Mouse (Mus musculus): ENCODE measurements around the gene Hspa12a.

The Hspa12a gene

DNA sequence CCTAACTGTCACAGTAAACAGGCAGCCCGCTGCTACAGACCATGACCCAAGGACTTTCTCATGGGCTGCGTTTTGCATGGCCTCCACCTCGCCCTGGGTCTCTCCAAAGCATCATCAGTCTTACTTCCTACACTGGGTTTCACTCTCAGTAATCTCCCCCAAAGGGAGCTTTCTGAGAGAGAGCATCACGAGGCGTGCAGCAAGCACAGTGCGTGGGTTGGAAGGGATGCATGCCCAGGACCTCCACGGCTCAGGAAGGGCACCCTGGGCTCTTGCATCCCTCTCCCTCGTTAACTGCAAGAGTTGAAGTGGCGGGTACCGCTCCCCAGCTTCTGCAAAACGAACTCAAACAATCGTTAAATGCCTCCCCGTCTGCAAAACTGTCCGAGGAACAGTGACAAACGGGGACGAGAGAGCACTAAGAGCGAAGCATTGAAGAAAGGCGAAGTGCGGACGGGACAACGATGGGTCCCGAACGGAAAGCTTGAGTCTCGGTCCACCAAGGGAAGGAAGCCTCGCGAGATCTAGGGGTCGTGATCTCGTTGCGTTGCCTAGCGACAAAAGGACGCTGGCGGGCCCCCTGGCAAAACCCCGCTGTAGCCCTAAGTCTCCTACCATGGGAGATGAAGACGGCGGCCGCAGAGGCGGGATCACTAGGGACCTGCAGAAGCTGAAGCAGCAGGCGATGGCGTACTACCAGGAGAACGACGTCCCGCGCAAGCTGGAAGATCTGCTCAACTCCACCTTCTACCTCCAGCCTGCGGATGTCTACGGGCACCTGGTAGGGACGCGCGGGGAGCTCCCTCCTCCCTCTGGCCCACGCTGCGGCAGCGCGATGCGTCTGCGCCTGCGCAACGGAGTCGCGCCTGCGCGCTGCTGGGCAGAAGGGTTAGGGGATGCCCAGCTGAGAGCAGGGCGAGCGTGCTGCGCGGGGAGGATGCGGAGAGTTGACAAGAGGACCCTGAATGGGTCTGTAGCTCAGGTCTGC is at the start of gene Hspa12a, which contains the start of gene Eno4:
TSS of gene Hspa12a (minus strand) at position 814 of the 988 bp plus-strand sequence.
TSS of gene Eno4 (plus strand) at position 585 of the 988 bp plus-strand sequence.
- peak; percentile 85 for DNase-seq (ENCODE audit: low read depth, low spot score)

DNA sequence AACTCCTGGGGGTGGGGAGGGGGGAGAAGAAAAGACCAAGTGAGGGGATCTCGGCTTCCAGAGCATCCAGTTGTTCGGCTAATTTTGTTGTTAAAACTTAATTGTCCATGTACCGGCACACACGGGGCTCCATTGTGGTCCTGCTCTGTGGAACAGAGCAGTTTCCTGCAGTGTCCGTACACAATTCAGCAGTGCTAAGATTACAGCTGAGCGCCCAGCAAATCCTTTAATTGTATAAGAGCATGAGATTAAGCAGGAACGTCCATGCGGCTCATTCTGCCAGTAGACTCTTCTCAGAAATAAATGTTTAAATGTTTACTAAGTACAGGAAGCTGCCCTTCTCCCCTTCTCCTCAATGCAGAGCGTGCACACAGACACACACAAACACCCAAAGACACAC is 38.1 kb upstream of the Hspa12a start:
- peak; percentile 46 for DNase-seq (ENCODE audit: low read depth, low spot score)

DNA sequence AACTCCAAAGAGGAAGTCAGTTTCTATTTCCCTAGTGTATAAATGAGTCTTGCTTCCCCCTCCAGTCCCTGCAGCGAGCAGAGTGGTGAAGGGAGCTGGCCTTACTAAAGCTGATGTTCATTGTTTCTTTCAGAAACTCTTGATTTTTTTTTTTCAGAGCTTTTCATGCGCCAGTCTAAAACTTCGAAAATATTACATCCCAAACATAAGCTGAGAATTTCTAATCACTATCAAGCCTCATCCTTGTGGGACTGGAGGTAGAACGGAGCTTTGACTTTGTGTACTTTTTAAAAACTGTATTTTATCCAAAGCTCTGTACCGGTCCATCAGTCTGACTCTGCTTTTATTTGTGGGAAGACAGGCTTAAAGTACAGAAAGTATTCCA is 36.6 kb upstream of the Hspa12a start:
- DNase-seq (ENCODE audit: low read depth, low spot score): no peak

DNA sequence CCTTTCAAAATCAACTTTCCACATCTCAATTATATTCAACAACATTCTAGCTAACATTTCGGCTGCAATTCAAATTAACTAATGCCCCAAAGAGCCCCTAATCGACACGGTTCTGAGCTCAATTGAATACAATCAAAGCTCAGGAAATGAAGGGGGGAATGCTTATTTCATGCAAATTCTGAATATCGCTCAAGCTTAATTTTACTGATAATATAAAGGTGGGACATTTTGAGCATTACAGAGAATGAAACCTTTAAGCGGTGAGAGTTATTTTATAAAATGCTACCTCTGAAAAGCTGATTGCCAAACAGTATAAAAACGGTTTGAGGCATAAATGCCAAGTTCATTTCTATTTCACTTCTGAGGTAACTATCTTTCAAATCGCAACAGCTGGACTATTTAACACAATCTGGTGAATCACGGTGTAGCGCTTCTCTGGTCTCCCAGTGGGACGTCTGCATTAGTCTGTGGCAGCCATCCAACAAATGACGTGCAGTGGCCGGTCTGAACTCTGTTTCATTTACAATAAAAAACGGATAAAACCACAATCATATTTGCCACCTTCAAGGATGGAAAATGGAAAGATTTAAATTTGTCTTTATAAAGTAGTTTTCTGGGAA is 36.1 kb upstream of the Hspa12a start:
- DNase-seq (ENCODE audit: low read depth, low spot score): no peak

DNA sequence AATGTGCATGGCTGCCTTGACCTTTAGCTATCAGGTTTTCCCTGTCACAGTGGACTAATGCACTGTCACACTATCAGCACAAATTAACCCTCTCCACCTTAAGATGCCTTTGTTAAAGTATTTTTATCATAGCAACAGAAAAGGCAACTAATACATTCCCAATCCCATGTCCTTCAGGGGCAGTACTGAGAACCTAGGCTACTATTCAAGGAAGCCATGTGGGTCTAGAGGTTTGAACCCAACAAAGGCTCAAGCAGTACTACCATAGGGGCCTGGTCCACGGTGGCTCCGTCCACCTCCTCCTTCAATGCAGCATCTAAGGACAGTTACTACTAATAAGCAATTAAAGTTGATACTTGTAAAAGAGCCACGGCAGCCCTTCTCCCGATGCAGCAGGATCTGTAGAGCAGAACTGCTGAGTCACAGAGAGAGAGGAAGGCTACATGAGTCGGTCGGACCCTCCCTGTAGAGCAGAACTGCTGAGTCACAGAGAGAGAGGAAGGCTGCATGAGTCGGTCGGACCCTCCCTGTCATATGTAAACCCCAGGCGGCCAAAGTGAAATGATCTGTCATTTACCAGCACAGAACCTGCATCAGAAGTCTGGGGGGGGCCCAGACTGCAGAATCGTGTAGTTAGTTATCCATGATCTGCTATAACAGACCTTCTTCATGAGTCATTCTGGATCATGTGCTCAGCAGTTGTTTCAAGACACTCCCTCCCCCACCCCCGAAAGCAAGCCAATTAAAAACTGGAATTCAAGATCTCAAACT is 35.1 kb upstream of the Hspa12a start:
- no peak for DNase-seq (ENCODE audit: low read depth, low spot score)

DNA sequence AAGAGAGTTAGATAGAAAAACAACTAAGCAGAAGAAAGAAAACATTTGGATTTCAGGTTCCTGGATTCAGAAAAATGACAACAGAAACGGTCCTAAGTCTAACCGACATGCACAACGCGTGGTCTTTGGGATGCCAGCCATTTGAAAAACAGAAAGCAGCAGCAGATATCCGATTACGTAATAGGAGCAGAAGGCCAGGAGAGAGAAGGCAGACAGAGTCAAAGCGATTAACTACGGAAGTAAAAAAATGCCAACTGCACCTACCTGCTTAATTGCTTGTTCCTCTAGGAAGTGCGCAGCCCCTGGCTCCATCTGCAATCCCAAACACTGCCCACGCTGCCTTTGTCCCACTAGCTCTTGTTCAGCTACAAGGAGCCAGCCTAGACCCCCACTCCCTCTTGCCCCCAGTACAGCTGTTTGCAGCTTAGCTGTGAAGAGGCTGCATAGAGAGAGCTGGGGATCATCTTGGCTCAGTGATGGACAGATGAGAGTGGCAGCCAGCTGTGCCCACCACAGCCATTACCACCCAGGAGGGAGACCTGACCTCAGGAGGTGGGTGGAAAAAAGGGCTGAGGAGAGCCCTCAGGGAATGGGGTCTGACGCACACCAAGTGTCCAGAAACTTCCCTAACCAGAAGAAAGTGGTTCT is 31.9 kb upstream of the Hspa12a start:
- no peak for DNase-seq (ENCODE audit: low read depth, low spot score)

DNA sequence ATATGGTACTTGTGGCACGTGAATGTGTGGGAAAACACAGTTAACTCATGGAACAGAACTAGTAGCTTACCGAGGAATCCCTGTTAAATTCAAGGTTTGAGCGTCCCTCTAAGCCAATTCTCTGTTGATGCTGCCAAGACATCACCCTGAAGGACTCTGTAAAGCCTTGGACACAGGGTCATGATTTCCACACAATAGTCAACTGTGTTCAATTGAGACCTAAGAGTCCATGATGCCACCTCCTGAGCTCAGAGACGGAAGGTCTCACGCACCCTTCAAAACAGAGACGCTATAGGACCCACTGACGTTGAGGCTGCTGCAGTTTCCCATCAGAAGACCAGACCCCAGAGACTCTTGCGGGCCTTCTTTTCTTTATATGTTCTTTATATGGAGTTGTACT is 30.7 kb upstream of the Hspa12a start:
- no peak for DNase-seq (ENCODE audit: low read depth, low spot score)

DNA sequence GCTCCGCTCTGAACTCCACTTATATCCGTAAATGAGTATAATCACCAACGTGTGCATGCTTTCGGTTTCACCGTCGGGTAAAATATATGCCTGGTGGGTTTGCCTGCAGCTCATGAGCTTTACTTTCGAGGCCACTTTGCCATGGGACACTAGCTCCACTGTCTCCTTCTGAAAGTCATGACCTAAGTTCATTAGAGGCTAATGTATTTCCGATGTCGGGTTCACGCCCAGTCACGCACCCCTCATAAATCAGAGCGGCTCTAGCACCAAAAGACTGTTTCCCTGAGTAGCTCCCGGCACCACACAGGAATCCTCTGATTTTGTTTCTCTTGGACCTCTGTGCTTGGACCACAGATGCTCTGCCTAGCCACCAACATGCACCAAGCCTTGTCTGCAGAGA is 27.4 kb upstream of the Hspa12a start:
- no peak for DNase-seq (ENCODE audit: low read depth, low spot score)

DNA sequence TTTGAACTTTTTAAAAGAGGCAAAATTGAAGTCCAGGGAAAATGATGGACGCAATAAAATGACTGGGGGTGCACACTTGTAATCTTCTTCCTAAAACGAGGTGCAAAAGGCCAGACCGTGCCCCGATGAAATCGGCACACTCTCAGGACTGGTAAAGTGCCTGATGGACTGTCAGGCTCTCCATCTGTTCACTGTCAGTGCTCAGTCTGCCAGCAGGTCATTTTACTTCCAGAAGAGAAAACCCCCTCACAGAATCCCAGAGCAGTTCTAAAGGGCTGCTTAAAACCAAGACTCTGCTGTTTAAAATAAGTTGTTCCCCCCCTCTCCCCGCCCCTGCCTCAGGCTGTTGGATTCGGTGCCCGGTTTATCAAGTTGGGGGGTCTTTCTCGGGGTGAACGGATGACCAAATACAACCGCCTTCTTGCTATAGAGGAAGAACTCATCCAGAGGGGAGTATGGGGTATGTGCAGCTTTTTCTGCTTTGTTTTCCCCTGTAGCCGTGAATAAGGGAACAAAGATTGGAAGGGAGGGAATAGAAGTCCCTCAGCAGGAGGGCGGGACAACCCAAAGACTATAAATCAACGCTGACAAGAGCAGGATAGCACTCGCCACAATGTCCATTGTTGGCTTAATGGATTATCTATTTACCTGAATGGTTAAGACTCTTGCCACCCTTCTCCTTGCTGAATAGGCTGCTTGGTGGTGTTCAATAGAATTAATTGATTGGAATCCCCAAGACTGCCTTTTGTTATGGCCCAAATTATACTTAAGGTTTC is 25.5 kb upstream of the Hspa12a start:
- no peak for DNase-seq (ENCODE audit: low read depth, low spot score)

DNA sequence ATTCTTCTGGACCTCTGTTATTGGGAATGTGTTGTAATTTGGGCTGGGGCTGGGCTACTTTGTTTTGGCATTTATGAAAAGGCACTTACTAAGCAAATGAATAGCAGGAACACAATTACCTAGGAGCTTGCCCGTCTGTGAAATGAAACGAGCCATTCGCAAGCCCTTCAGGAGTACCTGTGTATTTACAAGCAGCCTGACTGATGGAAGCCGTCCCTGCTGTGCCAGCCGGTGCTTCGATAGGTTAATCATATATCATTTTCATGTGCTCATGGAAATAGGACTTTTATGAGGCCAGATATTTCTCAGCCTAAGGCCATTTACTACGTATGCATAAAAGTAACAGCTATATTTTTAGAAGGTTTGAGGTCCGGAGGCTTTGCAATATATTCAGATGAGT is 19.6 kb upstream of the Hspa12a start:
- no peak for DNase-seq (ENCODE audit: low read depth, low spot score)

DNA sequence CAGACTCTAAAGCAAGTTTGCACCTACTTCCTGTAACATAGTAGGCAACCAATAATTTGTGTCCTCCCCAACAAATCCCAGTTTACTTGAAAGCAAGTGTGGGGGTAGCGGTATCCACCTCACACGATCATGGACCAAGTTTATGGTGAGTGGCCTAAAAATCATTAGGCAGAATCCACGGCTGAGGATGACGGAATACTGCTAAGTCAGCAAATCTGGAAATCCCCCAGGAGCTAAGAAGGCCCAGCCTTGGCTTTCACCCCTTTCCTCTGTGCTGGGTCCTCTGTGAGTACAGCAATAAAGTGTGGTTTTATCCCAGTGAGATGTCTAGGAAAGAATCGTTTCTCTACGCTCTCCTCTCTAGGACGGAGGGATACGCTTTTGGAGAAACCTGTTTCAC is 11.3 kb upstream of the Hspa12a start:
- DNase-seq (ENCODE audit: low read depth, low spot score): no peak

DNA sequence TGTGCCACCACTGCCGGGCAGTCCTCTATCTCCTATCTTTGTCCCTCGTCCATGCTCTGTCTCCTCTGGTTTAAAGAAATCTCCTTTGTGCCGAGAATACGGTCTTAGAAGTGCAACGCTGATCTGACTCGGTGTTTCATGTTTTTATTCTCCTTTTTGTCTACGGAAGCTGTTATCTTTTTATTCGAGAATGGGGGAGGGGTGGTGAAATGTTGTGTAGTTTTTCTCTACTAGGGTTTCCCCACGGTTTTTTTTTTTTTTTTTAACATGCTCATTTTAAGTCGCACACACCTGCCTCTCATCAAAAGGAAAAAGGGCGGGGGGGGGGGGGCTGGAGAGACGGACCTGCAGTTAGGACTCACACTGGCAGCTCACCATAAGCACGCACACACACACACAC is 8.8 kb upstream of the Hspa12a start:
- no peak for DNase-seq (ENCODE audit: low read depth, low spot score)

DNA sequence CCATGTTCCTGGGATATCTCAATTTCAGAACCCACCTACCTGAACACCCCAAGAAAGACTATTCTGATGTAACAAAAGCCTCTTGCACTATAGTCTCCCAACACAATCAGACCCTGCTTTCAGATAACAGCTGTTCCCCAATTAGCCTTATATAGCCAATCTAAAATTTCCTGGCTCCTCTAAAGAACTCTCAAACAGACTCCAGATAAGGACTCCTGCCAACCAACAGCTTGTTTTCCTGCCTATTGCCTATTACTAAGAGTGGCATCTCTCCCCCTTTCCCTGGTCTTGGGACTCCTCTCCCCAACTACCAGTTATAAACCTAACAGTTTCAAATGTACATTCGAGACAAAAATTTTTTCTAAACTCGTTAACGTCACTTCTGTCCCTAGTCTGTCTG is 8.1 kb upstream of the Hspa12a start:
- no peak for DNase-seq (ENCODE audit: low read depth, low spot score)

DNA sequence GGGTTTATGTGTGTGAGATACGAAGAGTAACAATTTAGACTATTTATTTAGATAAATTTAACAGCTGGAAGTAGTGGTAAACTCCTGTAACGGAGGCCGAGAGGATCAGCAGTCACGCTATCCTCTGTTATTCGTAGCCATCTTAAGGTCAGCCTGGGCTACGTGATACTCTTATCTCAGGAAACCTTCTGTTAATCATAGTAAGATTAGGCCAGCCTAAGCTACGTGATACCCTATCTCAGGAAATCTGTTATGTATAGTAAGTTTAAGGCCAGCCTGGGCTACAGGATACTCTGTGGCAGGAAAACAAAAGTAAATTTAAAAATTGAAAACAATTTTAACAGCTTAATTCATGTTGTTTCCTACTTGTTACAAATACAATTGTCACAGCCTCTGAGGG is 2.5 kb upstream of the Hspa12a start:
- no peak for DNase-seq (ENCODE audit: low read depth, low spot score)

DNA sequence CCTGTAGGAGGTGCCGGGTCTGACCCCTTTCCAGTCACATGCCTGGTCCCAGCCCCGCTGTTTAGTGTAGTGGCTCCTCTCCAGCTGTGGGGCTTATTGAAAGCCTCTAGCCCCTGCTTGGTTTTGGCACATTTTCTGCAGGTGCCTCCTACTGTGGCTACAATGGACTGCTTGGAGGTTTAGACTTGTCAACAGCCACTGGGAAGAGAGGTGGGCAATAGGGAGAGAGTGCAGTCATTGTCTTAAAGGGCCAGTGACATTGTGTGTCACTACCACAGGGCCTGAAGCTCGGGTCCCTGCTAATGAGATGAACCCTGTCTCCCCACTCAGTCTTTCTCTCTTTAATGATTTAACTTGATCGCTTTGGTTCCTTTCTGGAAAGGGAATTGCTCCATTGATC is 10.4 kb downstream of the Hspa12a start:
- no peak for DNase-seq (ENCODE audit: low read depth, low spot score)

DNA sequence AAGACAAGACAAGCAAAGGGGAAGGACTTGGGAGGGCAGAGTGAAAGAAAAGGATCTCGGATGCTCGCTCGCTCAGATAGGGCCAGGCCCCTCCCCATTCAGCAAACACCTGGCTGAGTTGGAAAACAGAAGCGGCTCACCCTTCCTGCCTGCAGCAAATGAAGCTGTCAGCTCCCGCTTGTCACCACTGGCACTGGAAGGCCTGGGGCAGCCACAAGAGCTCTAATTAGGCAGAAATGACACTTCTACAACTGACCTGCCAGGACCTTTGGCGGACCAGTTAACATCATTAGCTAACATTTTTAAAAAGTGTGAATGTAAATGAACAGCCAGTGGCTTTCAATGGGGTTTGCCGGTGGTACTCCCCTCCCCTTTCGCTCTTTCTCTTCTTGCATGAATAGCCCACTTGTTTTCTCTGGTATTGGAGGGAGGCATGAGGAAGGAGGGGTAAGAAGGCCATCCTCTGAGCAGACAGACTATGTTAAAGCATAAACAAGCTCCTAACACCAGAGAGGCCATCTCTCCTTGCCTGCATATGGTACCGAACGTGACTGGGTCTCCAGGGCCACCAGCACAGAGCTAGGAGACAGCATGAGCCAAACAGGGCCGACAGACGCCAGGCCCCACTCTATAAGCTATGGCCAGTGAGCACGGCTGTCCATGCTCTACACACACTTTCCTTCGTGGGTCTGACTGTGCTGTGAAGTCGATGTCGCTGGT is 12.2 kb downstream of the Hspa12a start:
- no peak for DNase-seq (ENCODE audit: low read depth, low spot score)

DNA sequence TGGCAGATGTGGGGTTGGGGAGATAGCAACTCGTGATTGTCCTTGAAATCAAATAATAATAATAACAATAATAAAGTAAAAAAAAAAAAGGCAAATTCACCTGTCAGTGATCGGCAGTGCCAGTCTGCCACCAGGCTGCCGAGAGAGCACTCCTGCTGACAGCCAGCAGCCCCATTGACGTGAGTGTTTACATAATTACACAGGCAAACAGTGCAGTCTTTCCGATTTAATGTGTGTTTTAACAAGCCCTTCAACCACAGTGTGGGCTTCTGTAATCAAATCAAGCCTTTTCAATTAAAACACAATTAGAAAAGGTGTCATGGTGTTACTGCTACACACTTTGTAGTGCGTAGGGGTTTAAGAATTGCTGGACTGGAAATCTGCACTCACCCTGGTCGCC is 24.3 kb downstream of the Hspa12a start:
- no peak for DNase-seq (ENCODE audit: low read depth, low spot score)

DNA sequence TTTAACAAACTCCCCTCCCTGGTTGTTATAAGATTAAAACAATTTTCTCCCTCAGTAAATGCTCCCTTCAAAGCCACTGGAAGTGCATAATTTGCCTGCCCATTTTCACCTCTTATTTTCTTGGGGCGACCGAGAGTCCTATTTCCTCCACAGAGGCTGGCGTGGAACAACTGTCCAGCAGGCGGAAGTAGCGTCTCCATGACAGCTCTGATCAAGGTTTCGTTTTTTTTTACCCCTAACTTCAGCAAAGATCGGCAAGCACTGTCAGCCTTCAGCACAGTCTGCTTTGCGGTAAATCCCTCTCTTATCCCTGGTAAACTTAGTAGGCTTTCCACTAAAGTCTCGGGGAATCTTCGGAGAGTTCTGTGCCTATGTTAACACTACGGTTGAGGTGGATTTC is 24.9 kb downstream of the Hspa12a start:
- no peak for DNase-seq (ENCODE audit: low read depth, low spot score)

DNA sequence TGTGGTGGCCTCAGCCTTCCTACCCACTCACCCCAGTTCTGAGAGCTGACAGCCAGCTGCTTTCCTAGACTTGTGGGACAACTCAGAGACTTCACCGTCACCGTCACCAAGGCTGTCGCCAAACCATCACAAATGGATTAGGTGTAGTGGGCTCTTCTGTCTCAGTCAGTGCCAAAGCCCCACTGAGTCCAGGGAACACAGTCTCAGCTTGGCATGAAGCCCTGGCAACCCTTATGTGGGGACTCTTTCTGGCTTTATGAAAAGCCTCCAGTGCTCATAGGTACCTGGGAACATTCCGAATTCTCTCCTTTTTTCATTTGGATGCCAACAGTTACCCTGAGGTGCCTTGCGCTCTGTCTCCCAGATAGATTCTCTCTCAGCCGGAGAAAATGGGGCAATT is 30.2 kb downstream of the Hspa12a start:
- no peak for DNase-seq (ENCODE audit: low read depth, low spot score)

DNA sequence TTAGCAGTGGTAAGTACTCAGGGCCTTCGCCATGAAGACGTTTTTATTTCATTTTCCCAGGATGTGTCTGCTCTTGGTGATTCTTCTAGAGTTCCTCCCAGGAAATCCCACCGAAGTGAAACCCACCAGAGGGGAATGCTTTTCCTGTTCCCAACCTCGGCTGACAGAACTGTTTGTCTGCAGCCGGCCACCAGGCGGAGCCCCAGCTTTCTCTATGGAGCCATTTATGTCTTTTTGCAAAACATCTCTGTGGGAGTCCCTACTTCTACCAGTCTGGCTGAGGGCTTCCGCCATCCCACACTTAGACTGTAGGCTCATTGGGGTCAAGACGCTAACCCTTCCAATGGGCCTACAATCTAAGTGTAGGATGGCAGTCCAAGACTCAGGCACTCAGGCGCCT is 32.1 kb downstream of the Hspa12a start:
- peak; percentile 22 for DNase-seq (ENCODE audit: low read depth, low spot score)
